Mouse (Mus musculus): ENCODE results near the gene Plcg1. TPM values are rescaled to one million over a fixed set of nuclear protein-coding genes. Genes with fewer than 3 reads are reported as not detected.

The Plcg1 gene
- polyA plus RNA-seq, 2 experiments = 56.8 to 131 TPM

DNA sequence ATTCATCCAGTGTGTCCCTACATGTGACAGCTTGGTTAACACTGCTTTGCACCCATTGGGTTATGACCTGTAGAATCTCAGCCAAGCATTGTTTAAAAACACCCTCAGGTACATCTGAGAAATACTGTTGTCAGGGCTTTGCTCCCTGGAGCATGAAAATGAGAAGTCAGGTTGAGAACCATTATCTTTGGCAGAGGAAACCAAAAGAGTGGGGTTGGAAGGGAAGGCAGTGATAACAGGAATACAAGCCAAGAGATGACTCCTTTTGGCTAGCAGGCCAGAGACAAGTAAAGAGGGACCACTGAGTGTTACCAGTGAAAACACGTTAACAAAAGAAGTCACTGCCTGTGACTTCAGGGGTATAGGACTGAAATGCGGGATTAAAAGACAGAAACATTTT lies 33.3 kb downstream of the Plcg1 start:
- no peak overlapping the region for H3K4me3 ChIP-seq (replicated peaks; ENCODE audit: low read length)
- peaks cover 79% of the 10 kb centered on the region for H3K36me3 ChIP-seq (ENCODE audit: control insufficient read depth, insufficient read depth, low read length)
- no peaks in the 10 kb centered on the region for H3K9me3 ChIP-seq (ENCODE audit: control insufficient read depth, low read length)
- DNase-seq (ENCODE audit: low spot score) (no peak), ATAC-seq (ENCODE audit: low FRiP score, low read depth) (no peak)
- no peak overlapping the region for H3K27ac ChIP-seq (replicated peaks; ENCODE audit: low read depth, low read length)
- no peaks in the 10 kb centered on the region for H3K27me3 ChIP-seq (ENCODE audit: control insufficient read depth, insufficient read depth, low read length)
- H3K9ac ChIP-seq (ENCODE audit: low read depth, low read length, severe bottlenecking) = no peak overlapping the region
- no peak for TF ChIP-seq POLR2A (IDR thresholded peaks at IDR 0.05; ENCODE audit: borderline replicate concordance, extremely low read depth, insufficient read depth, insufficient read length)
- 88% methylated on average over 2 of the region's 2 CpGs for WGBS
- H3K4me2 ChIP-seq (replicated peaks; ENCODE audit: low read depth, low read length, severe bottlenecking) = no peak overlapping the region
- H3K4me1 ChIP-seq (ENCODE audit: control insufficient read depth, insufficient read depth, low read length) = no peaks in the 10 kb centered on the region

DNA sequence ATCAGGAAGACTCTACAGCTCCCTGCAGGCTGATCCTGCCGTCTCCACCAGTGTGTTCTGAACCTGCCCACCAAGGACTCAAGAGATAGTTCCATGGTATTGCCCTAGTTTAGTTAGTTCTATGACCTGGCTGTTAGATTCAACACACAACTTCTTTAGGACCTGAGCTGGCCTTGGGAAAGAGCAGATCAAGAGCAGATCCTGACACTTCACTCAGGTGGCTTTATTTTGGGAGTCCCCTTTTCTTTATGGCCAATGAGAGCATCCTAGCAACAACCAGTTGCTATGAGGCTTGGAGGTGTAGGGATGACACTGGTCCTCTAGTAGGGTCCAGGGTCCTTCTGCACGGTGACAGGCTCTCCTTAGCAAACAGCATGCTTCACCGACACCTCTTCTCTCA lies 34.0 kb downstream of the Plcg1 start:
- Histone ChIP-seq H3K4me2 (replicated peaks; ENCODE audit: low read depth, low read length, severe bottlenecking) (no peak overlapping the region), H3K36me3 (ENCODE audit: control insufficient read depth, insufficient read depth, low read length) (peaks cover 71% of the 10 kb centered on the region), H3K9me3 (ENCODE audit: control insufficient read depth, low read length) (no peaks in the 10 kb centered on the region), H3K27ac (replicated peaks; ENCODE audit: low read depth, low read length) (no peak overlapping the region), H3K4me1 (ENCODE audit: control insufficient read depth, insufficient read depth, low read length) (no peaks in the 10 kb centered on the region), H3K9ac (ENCODE audit: low read depth, low read length, severe bottlenecking) (no peak overlapping the region), H3K27me3 (ENCODE audit: control insufficient read depth, insufficient read depth, low read length) (no peaks in the 10 kb centered on the region), H3K4me3 (replicated peaks; ENCODE audit: low read length) (no peak overlapping the region)
- TF ChIP-seq POLR2A (IDR thresholded peaks at IDR 0.05; ENCODE audit: borderline replicate concordance, extremely low read depth, insufficient read depth, insufficient read length) = no peak
- no peak for ATAC-seq (ENCODE audit: low FRiP score, low read depth)
- DNase-seq (ENCODE audit: low spot score) = no peak
- WGBS = 85% methylated on average over 3 of the region's 3 CpGs

DNA sequence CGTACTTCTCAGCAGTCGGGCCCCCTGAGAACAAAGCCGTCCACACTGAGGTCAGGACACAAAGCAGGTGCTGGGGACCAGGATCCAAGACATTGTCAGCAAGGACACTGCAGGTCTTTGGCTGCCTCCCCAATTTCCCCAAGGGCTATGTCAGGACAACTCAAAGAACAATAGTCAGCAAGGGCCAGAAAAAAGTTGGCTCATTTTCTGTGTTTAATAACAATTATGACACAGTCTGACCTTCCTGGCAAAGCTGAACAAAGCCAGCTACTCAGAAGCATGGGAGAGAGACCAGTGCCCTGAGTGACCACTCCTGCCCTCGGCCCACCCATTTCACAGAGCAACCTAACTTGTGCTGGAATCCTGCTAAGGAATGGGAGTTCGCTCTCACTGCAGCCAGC lies 35.3 kb downstream of the Plcg1 start:
- WGBS = 75% methylated on average over 5 of the region's 5 CpGs
- no peak overlapping the region for H3K4me2 ChIP-seq (replicated peaks; ENCODE audit: low read depth, low read length, severe bottlenecking)
- H3K36me3 ChIP-seq (ENCODE audit: control insufficient read depth, insufficient read depth, low read length) = peaks cover 63% of the 10 kb centered on the region
- ATAC-seq (ENCODE audit: low FRiP score, low read depth) (no peak), DNase-seq (ENCODE audit: low spot score) (no peak)
- H3K4me1 ChIP-seq (ENCODE audit: control insufficient read depth, insufficient read depth, low read length) = no peaks in the 10 kb centered on the region
- H3K9ac ChIP-seq (ENCODE audit: low read depth, low read length, severe bottlenecking) = no peak overlapping the region
- TF ChIP-seq POLR2A (IDR thresholded peaks at IDR 0.05; ENCODE audit: borderline replicate concordance, extremely low read depth, insufficient read depth, insufficient read length) = no peak
- H3K4me3 ChIP-seq (replicated peaks; ENCODE audit: low read length) = no peak overlapping the region
- no peak overlapping the region for H3K27ac ChIP-seq (replicated peaks; ENCODE audit: low read depth, low read length)
- no peaks in the 10 kb centered on the region for H3K27me3 ChIP-seq (ENCODE audit: control insufficient read depth, insufficient read depth, low read length)
- no peaks in the 10 kb centered on the region for H3K9me3 ChIP-seq (ENCODE audit: control insufficient read depth, low read length)

DNA sequence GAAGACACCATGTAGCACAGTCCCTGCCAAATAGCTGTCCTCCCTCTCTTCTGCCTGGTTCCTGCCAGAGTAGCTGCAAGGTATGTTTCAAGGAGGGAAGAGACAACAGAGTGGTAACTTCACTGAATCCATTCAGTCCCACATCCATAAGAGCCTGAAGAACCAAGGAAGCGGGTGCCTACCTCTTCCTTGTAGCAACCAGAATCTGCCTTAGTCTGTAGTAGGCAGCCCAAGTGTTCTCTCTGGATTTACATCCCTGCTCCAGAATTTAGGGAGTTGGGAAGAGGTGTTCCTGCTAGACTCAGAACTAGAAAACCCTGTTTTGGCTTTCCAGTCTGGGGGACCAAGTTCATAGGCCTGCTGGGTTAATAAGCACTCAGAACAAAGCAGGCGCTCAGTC lies 36.1 kb downstream of the Plcg1 start:
- H3K4me1 ChIP-seq (ENCODE audit: control insufficient read depth, insufficient read depth, low read length) = no peaks in the 10 kb centered on the region
- DNase-seq (ENCODE audit: low spot score) (no peak), ATAC-seq (ENCODE audit: low FRiP score, low read depth) (no peak)
- no peak overlapping the region for H3K4me3 ChIP-seq (replicated peaks; ENCODE audit: low read length)
- no peak overlapping the region for H3K27ac ChIP-seq (replicated peaks; ENCODE audit: low read depth, low read length)
- no peak overlapping the region for H3K4me2 ChIP-seq (replicated peaks; ENCODE audit: low read depth, low read length, severe bottlenecking)
- H3K9ac ChIP-seq (ENCODE audit: low read depth, low read length, severe bottlenecking) = no peak overlapping the region
- H3K9me3 ChIP-seq (ENCODE audit: control insufficient read depth, low read length) = no peaks in the 10 kb centered on the region
- no peak for TF ChIP-seq POLR2A (IDR thresholded peaks at IDR 0.05; ENCODE audit: borderline replicate concordance, extremely low read depth, insufficient read depth, insufficient read length)
- peaks cover 54% of the 10 kb centered on the region for H3K36me3 ChIP-seq (ENCODE audit: control insufficient read depth, insufficient read depth, low read length)
- no peaks in the 10 kb centered on the region for H3K27me3 ChIP-seq (ENCODE audit: control insufficient read depth, insufficient read depth, low read length)
- WGBS = 92% methylated on average over 2 of the region's 2 CpGs

GRCm38 (mm10) chr2:160768097-160768695 lies 37.1 kb downstream of the Plcg1 start:
- Histone ChIP-seq H3K4me1 (ENCODE audit: control insufficient read depth, insufficient read depth, low read length) (no peaks in the 10 kb centered on the region), H3K9ac (ENCODE audit: low read depth, low read length, severe bottlenecking) (no peak overlapping the region), H3K4me3 (replicated peaks; ENCODE audit: low read length) (no peak overlapping the region), H3K27me3 (ENCODE audit: control insufficient read depth, insufficient read depth, low read length) (no peaks in the 10 kb centered on the region), H3K36me3 (ENCODE audit: control insufficient read depth, insufficient read depth, low read length) (peaks cover 44% of the 10 kb centered on the region), H3K9me3 (ENCODE audit: control insufficient read depth, low read length) (no peaks in the 10 kb centered on the region), H3K4me2 (replicated peaks; ENCODE audit: low read depth, low read length, severe bottlenecking) (no peak overlapping the region), H3K27ac (replicated peaks; ENCODE audit: low read depth, low read length) (no peak overlapping the region)
- no peak for TF ChIP-seq POLR2A (IDR thresholded peaks at IDR 0.05; ENCODE audit: borderline replicate concordance, extremely low read depth, insufficient read depth, insufficient read length)
- WGBS = 89% methylated on average over 4 of the region's 4 CpGs
- ATAC-seq (ENCODE audit: low FRiP score, low read depth) (no peak), DNase-seq (ENCODE audit: low spot score) (no peak)

GRCm38 (mm10) chr2:160768997-160769396 lies 37.9 kb downstream of the Plcg1 start:
- H3K9ac ChIP-seq (ENCODE audit: low read depth, low read length, severe bottlenecking) = no peak overlapping the region
- H3K36me3 ChIP-seq (ENCODE audit: control insufficient read depth, insufficient read depth, low read length) = peaks cover 36% of the 10 kb centered on the region
- DNase-seq (ENCODE audit: low spot score) = no peak
- H3K4me1 ChIP-seq (ENCODE audit: control insufficient read depth, insufficient read depth, low read length) = no peaks in the 10 kb centered on the region
- TF ChIP-seq POLR2A (IDR thresholded peaks at IDR 0.05; ENCODE audit: borderline replicate concordance, extremely low read depth, insufficient read depth, insufficient read length) = no peak
- H3K4me2 ChIP-seq (replicated peaks; ENCODE audit: low read depth, low read length, severe bottlenecking) = no peak overlapping the region
- 85% methylated on average over 2 of the region's 2 CpGs for WGBS
- no peaks in the 10 kb centered on the region for H3K27me3 ChIP-seq (ENCODE audit: control insufficient read depth, insufficient read depth, low read length)
- H3K4me3 ChIP-seq (replicated peaks; ENCODE audit: low read length) = no peak overlapping the region
- H3K9me3 ChIP-seq (ENCODE audit: control insufficient read depth, low read length) = no peaks in the 10 kb centered on the region
- no peak overlapping the region for H3K27ac ChIP-seq (replicated peaks; ENCODE audit: low read depth, low read length)
- ATAC-seq (ENCODE audit: low FRiP score, low read depth) = no peak
